Mouse (Mus musculus): ENCODE measurements around the gene Tmem86a.

The Tmem86a gene

GRCm38 (mm10) chr7:47073536-47074521 is 23.4 kb downstream of the Tmem86a start:
- in situ Hi-C loops (cut with MseI, MboI), result no loop called here

GRCm38 (mm10) chr7:47076193-47076592 is 25.8 kb downstream of the Tmem86a start:
- in situ Hi-C loops (cut with MseI, MboI), result no loop called here

- in situ Hi-C loops (cut with MseI, MboI), result no loop called here
These were observed 26.3 kb downstream of the Tmem86a start for GRCm38 (mm10) chr7:47076729-47077128.

- in situ Hi-C loops (cut with MseI, MboI), result no loop called here
These were observed 27.1 kb downstream of the Tmem86a start for GRCm38 (mm10) chr7:47077451-47077850.

- in situ Hi-C loops (cut with MseI, MboI), result loop anchor here (5.0 kb wide), 1 partner anchor 59 kb away; no protein-coding TSS in a partner anchor
These were observed 30.5 kb downstream of the Tmem86a start for GRCm38 (mm10) chr7:47080868-47081267.

- in situ Hi-C loops (cut with MseI, MboI), result loop anchor here (5.0 kb wide), 1 partner anchor 59 kb away; no protein-coding TSS in a partner anchor
These were observed 30.9 kb downstream of the Tmem86a start for GRCm38 (mm10) chr7:47081277-47081676.

GRCm38 (mm10) chr7:47085075-47085474 is 34.7 kb downstream of the Tmem86a start:
- in situ Hi-C loops (cut with MseI, MboI), result no loop called here

GRCm38 (mm10) chr7:47093935-47094334 is 43.5 kb downstream of the Tmem86a start:
- in situ Hi-C loops (cut with MseI, MboI), result no loop called here

GRCm38 (mm10) chr7:47094969-47095368 is 44.6 kb downstream of the Tmem86a start:
- in situ Hi-C loops (cut with MseI, MboI), result no loop called here

GRCm38 (mm10) chr7:47098044-47098443 is 47.6 kb downstream of the Tmem86a start:
- in situ Hi-C loops (cut with MseI, MboI), result no loop called here

GRCm38 (mm10) chr7:47099306-47099705 is 48.9 kb downstream of the Tmem86a start:
- in situ Hi-C loops (cut with MseI, MboI), result no loop called here

- in situ Hi-C loops (cut with MseI, MboI), result no loop called here
These were observed 50.2 kb downstream of the Tmem86a start for GRCm38 (mm10) chr7:47100615-47101014.

- in situ Hi-C loops (cut with MseI, MboI), result no loop called here
These were observed 52.6 kb downstream of the Tmem86a start for GRCm38 (mm10) chr7:47102970-47103369.

GRCm38 (mm10) chr7:47103671-47104414 is 53.4 kb downstream of the Tmem86a start:
- in situ Hi-C loops (cut with MseI, MboI), result no loop called here

Data from mouse trophoblast stem cell (cell line).